Mouse (Mus musculus): ENCODE measurements at regions not wholly inside any gene's neighbourhood (a gene's known extent, or its start where the extent isn't known, plus 50 kb on each side); places are given as distances from the start of the nearest gene placed in this dataset.

GRCm38 (mm10) chr8:8219701-8220394, 441.2 kb downstream of the Efnb2 start:
- peak; percentile 12 for DNase-seq (ENCODE audit: extremely low spot score, low spot score)

- DNase-seq (ENCODE audit: extremely low spot score, low spot score), result no peak
Measured at GRCm38 (mm10) chr8:8193036-8193435, 468.0 kb downstream of the Efnb2 start.

GRCm38 (mm10) chr8:8186046-8186445, 475.0 kb downstream of the Efnb2 start:
- DNase-seq (ENCODE audit: extremely low spot score, low spot score), result no peak

- no peak for DNase-seq (ENCODE audit: extremely low spot score, low spot score)
Measured at GRCm38 (mm10) chr8:8183233-8183622, 477.8 kb downstream of the Efnb2 start.

GRCm38 (mm10) chr8:8182616-8183232, 478.3 kb downstream of the Efnb2 start:
- no peak for DNase-seq (ENCODE audit: extremely low spot score, low spot score)

- no peak for DNase-seq (ENCODE audit: extremely low spot score, low spot score)
Measured at GRCm38 (mm10) chr8:8182108-8182507, 478.9 kb downstream of the Efnb2 start.

DNA sequence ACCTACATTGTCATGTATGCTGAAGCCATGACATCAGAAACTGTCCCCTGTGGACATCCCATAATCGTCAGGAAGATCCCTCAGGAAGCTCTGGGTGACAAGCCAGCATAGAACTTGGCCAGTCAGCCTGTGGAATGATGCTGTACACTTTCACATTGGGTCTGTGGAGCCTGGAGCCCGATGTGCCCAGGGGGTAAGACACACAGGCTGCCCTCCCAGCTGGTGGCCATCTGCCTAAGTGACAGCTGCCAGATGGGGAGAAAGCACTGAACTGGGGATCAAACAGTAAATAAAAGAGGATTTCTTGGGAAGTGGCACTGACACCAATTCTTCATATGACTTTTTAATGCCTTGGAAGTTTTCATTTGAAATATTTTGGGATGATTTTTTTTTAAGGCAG, 486.8 kb downstream of the Efnb2 start:
- DNase-seq (ENCODE audit: extremely low spot score, low spot score), result no peak

- no peak for DNase-seq (ENCODE audit: extremely low spot score, low spot score)
Measured at GRCm38 (mm10) chr8:8168674-8169073, 492.4 kb downstream of the Efnb2 start.

DNA sequence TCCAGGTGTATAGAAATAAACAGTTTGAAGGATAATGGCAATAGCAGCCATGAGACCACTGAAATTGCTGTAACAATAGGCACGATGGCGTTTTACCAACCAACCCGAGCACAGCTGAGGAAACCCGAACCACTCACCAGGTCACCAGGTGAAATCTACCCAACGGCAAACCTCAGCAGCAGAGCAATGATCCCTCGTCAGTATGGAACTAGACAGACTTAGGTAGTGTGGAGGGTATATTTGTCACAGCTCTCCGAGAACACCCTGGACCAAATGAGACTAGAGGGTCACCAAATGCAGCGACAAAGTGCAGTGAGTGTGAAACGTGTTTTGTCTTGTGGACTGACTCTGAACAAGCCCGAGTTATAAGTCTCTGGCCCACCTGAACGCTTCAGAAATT, 492.8 kb downstream of the Efnb2 start:
- DNase-seq (ENCODE audit: extremely low spot score, low spot score), result no peak

- no peak for DNase-seq (ENCODE audit: extremely low spot score, low spot score)
Measured at GRCm38 (mm10) chr8:8147527-8147926, 513.5 kb downstream of the Efnb2 start.

DNA sequence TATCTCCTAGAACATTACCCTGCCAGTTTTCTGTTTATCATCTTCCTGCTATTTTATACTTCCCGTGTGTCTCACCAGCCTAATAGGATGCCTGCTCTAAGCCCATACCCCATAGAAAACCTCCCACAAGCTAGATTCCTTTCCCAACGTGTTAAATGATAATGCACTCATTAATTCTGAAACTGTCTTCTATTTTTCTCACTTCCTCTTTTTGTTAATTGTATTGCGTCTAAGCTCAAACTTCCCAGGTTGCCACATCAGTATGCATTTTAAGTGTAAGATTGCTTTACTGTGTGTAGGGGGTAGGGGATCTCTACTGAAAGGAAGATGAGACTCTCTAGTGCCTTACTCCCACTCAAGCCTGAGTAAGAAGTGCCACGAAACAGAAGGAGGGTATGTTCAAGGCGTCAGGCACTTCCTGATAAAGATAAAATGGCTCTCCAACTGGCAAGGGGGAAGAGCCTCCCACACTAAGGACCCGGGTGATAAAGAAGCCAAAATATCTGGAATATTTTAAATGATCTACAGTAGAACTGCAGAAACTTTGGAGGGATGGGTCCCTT, 518.0 kb downstream of the Efnb2 start:
- no peak for DNase-seq (ENCODE audit: extremely low spot score, low spot score)

- no peak for DNase-seq (ENCODE audit: extremely low spot score, low spot score)
Measured at GRCm38 (mm10) chr8:8142461-8142860, 518.6 kb downstream of the Efnb2 start.

DNA sequence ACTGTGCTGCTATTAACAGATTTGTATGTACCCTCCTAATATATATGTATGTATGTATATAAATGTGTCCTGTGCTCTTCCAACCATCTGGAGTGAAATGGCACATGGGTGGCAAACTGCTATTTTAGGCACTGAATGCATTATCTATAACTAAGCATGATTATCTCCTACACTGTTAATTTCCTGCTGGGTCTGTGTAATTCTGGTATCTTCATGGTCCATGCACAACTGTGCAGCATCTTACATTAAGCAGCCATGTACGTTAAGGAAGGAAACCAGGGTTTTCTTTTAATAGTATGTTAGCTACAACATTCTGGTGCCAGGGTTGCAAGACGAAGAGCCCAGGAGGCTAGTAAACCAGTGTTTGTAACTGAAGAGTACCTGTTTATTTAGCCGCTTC, 521.3 kb downstream of the Efnb2 start:
- DNase-seq (ENCODE audit: extremely low spot score, low spot score), result no peak

DNA sequence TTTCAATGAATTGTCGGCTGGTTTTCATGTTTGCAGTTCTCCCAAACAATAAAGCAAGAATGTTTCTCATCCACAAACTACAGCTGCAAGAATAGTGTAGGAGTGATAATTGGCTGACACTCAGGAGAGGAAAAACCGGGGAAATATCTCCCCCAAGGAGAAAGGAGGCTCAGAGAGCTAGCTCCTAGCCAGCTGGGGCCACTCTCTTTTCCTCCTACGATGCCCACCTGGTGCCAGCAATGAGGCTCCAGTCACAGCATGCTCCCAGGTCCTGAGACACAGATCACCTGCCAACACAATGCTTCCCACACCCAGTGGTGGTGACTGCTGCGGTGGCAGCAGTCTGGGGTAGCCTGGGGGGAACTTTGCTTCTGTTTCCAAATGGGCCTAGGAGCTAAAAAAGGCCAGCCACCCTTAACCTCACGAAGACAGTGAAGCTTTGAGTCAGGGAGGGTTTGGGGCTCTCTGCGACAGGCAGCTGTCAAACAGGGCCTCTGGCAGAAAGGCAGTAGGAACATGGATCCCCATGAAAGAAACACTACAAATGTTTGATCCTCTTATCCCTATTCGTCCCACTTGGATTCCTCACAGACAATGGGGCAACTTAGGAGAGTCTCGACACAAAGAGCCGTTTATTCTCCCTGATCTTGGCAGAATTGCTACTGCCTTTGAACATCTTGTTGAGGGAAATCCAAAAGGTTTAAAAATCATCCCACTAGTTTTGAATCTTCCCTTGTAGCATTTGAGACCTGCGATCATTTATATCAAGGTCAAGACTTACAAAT, 527.8 kb downstream of the Efnb2 start:
- no peak for DNase-seq (ENCODE audit: extremely low spot score, low spot score)

- peak; percentile 42 for DNase-seq (ENCODE audit: extremely low spot score, low spot score)
Measured at GRCm38 (mm10) chr8:8131961-8132376, 529.1 kb downstream of the Efnb2 start.

DNA sequence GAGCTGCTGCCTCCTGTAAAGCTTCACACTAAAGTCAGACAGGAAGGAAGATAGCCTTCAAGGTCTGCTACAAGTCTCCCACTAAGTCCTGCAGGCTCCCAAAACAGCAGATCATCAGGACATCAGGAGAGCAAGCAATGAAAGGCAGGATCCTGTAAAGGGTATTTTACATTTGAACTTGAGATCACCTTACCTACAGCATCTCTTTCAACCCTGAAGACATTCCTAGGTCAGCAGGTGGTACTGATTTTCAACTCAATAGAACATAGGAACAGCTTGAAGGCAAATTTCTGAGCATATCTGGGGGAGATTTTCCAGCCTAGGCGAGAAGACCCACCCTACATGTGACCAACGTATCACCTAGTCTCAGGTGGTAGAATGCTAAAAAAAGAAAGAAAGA, 530.2 kb downstream of the Efnb2 start:
- DNase-seq (ENCODE audit: extremely low spot score, low spot score), result no peak

DNA sequence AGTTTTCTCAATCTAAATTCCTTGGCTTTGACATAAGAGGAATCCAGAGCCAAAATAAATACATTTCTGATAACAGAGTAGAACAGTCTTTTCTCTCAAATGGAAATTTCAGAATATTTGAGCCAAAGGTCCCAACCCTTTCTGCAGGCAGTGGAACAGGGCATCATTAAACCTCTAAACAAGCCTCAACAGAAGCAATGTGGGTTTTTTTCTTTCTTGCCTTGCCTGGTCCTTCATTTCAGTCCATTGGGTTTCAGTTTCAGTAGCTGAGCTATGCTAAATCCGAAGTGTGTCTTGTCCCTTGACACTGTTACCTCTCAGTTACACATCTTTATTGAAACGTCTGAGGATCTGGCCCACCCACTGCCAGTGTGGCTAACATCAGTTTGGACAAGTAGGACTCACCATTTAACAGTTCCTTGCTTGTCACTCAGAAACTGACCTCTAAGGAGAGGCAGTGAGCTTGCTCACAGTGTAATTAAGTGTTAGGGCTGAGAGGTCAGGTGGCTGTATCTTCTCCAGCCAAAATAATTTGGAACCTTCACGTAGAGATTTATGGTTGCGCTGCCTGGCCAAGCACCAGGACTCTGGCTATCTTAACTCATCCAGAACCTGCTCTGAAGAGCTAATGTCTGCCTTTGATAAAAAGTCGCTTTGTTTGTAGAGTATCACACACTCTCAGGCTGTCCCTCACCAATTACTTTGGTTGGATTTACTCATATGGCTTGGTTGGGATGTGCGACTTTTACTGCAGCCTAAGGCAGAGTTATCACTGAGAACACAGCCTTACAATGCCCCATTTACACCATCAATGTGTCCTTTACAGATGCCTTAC, 545.2 kb downstream of the Efnb2 start:
- no peak for DNase-seq (ENCODE audit: extremely low spot score, low spot score)

- no peak for DNase-seq (ENCODE audit: extremely low spot score, low spot score)
Measured at GRCm38 (mm10) chr8:8114604-8115003, 546.4 kb downstream of the Efnb2 start.

DNA sequence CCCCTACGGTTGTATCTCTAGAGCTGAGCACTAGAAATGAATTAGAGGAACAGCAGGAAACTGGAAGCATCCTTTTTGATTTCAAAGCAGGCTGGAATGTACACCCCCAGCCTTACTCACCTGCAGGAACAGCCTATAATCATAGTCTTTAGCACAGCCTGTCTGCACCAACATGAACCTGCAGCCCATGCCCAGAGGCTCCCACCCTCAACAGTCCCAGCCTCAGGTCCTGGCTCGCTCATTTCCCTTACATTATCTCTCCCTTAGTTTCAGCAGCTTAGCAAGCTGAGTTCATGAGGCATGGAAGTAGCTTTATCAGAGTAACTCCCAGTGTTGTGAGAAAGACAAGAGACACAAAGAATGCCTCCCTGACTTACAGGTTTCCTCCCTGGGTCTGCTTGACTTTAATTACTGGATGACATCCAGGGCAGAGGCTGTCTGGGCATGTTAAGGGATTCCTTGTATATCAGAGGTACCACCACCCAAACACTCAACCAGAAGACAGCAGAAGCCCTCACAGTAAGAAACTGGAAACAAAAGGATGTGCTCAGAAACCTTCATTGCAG, 551.2 kb downstream of the Efnb2 start:
- DNase-seq (ENCODE audit: extremely low spot score, low spot score), result no peak

- no peak for DNase-seq (ENCODE audit: extremely low spot score, low spot score)
Measured at GRCm38 (mm10) chr8:8103492-8103891, 557.5 kb downstream of the Efnb2 start.

All from neural tube, embryonic 10.5 days (tissue).